Mouse (Mus musculus): ENCODE results near the gene Acot3. TPM values are rescaled to one million over a fixed set of nuclear protein-coding genes. Genes with fewer than 3 reads are reported as not detected.
"Not testable (repeated sequence)": the region's sequence is repeated elsewhere in the genome, so short reads cannot be mapped to it uniquely, and the experiment has no call there.

Gene Acot3
- total and polyA plus RNA-seq, 2 experiments from 2014 or later, result 0.98 to 3.1 TPM

GRCm38 (mm10) chr12:84062336-84062735, 10.4 kb downstream of the Acot3 start:
- Histone ChIP-seq H3K27ac (ENCODE audit: low read depth, low read length) (no peak overlapping the region), H3K9ac (no peak overlapping the region), H3K9me3 (ENCODE audit: low read length) (no peaks in the 10 kb centered on the region), H3K4me2 (ENCODE audit: low read depth) (no peak overlapping the region), H3K36me3 (ENCODE audit: insufficient read depth) (no peaks in the 10 kb centered on the region), H3K4me3 (ENCODE audit: low read depth, low read length) (no peak overlapping the region), H3K27me3 (ENCODE audit: insufficient read depth, low read length) (no peaks in the 10 kb centered on the region), H3K4me1 (ENCODE audit: insufficient read depth) (no peaks in the 10 kb centered on the region)
- TF ChIP-seq CTCF (IDR thresholded peaks at IDR 0.05; ENCODE audit: low read depth), result no peak
- 95% methylated on average over 20 of the region's 20 CpGs for WGBS
- no peak for ATAC-seq
- DNase-seq, result no peak

- 73% methylated on average over 5 of the region's 5 CpGs for WGBS
- peak; percentile 38 for TF ChIP-seq CTCF (IDR thresholded peaks at IDR 0.05; ENCODE audit: low read depth)
- no peak overlapping the region for H3K4me2 ChIP-seq (ENCODE audit: low read depth)
- DNase-seq, result no peak
- no peaks in the 10 kb centered on the region for H3K9me3 ChIP-seq (ENCODE audit: low read length)
- H3K36me3 ChIP-seq (ENCODE audit: insufficient read depth), result no peaks in the 10 kb centered on the region
- no peak overlapping the region for H3K9ac ChIP-seq
- no peaks in the 10 kb centered on the region for H3K4me1 ChIP-seq (ENCODE audit: insufficient read depth)
- no peak overlapping the region for H3K27ac ChIP-seq (ENCODE audit: low read depth, low read length)
- ATAC-seq, result no peak
- H3K27me3 ChIP-seq (ENCODE audit: insufficient read depth, low read length), result no peaks in the 10 kb centered on the region
- H3K4me3 ChIP-seq (ENCODE audit: low read depth, low read length), result no peak overlapping the region
These were observed 11.3 kb downstream of the Acot3 start for GRCm38 (mm10) chr12:84063228-84063627.

GRCm38 (mm10) chr12:84063833-84064232, 11.9 kb downstream of the Acot3 start:
- Histone ChIP-seq H3K27me3 (ENCODE audit: insufficient read depth, low read length) (no peaks in the 10 kb centered on the region; the same call in 1 of the 2 replicates), H3K9ac (no peak overlapping the region), H3K27ac (ENCODE audit: low read depth, low read length) (no peak overlapping the region), H3K36me3 (ENCODE audit: insufficient read depth) (no peaks in the 10 kb centered on the region), H3K4me2 (ENCODE audit: low read depth) (no peak overlapping the region), H3K9me3 (ENCODE audit: low read length) (no peaks in the 10 kb centered on the region), H3K4me3 (ENCODE audit: low read depth, low read length) (no peak overlapping the region), H3K4me1 (ENCODE audit: insufficient read depth) (no peaks in the 10 kb centered on the region)
- no peak for TF ChIP-seq CTCF (IDR thresholded peaks at IDR 0.05; ENCODE audit: low read depth)
- no peak for DNase-seq
- 93% methylated on average over 2 of the region's 2 CpGs for WGBS
- no peak for ATAC-seq

GRCm38 (mm10) chr12:84064621-84065020, 12.7 kb downstream of the Acot3 start:
- TF ChIP-seq CTCF (IDR thresholded peaks at IDR 0.05; ENCODE audit: low read depth), result no peak
- no peak overlapping the region for H3K4me2 ChIP-seq (ENCODE audit: low read depth)
- no peak for ATAC-seq
- 73% methylated on average over 8 of the region's 8 CpGs for WGBS
- H3K4me3 ChIP-seq (ENCODE audit: low read depth, low read length), result no peak overlapping the region
- no peaks in the 10 kb centered on the region; the same call in 1 of the 2 replicates for H3K27me3 ChIP-seq (ENCODE audit: insufficient read depth, low read length)
- no peak overlapping the region for H3K9ac ChIP-seq
- no peaks in the 10 kb centered on the region for H3K36me3 ChIP-seq (ENCODE audit: insufficient read depth)
- H3K27ac ChIP-seq (ENCODE audit: low read depth, low read length), result no peak overlapping the region
- H3K4me1 ChIP-seq (ENCODE audit: insufficient read depth), result no peaks in the 10 kb centered on the region
- DNase-seq, result no peak
- no peaks in the 10 kb centered on the region for H3K9me3 ChIP-seq (ENCODE audit: low read length)

GRCm38 (mm10) chr12:84067752-84068151, 15.8 kb downstream of the Acot3 start:
- DNase-seq, result no peak
- Histone ChIP-seq H3K9me3 (ENCODE audit: low read length) (no peaks in the 10 kb centered on the region), H3K4me3 (ENCODE audit: low read depth, low read length) (no peak overlapping the region), H3K4me1 (ENCODE audit: insufficient read depth) (no peaks in the 10 kb centered on the region), H3K36me3 (ENCODE audit: insufficient read depth) (no peaks in the 10 kb centered on the region), H3K4me2 (ENCODE audit: low read depth) (no peak overlapping the region), H3K27ac (ENCODE audit: low read depth, low read length) (no peak overlapping the region), H3K9ac (no peak overlapping the region), H3K27me3 (ENCODE audit: insufficient read depth, low read length) (no peaks in the 10 kb centered on the region; the same call in none of the 2 replicates)
- TF ChIP-seq CTCF (IDR thresholded peaks at IDR 0.05; ENCODE audit: low read depth), result no peak
- no peak for ATAC-seq
- 82% methylated on average over 4 of the region's 4 CpGs for WGBS

- Histone ChIP-seq H3K4me3 (ENCODE audit: low read depth, low read length) (no peak overlapping the region), H3K27me3 (ENCODE audit: insufficient read depth, low read length) (no peaks in the 10 kb centered on the region; the same call in none of the 2 replicates), H3K4me1 (ENCODE audit: insufficient read depth) (no peaks in the 10 kb centered on the region), H3K9ac (no peak overlapping the region), H3K9me3 (ENCODE audit: low read length) (no peaks in the 10 kb centered on the region), H3K27ac (ENCODE audit: low read depth, low read length) (no peak overlapping the region), H3K4me2 (ENCODE audit: low read depth) (no peak overlapping the region), H3K36me3 (ENCODE audit: insufficient read depth) (no peaks in the 10 kb centered on the region)
- DNase-seq, result no peak
- TF ChIP-seq CTCF (IDR thresholded peaks at IDR 0.05; ENCODE audit: low read depth), result no peak
- 53% methylated on average over 8 of the region's 8 CpGs for WGBS
- ATAC-seq, result no peak
These were observed 16.4 kb downstream of the Acot3 start for GRCm38 (mm10) chr12:84068296-84068695.

- no peak within 1 kb of the TSS for H3K27ac ChIP-seq (ENCODE audit: low read depth, low read length)
- 58% methylated on average over 9 of the region's 9 CpGs for WGBS
- no peaks in the 10 kb centered on the region for H3K36me3 ChIP-seq (ENCODE audit: insufficient read depth)
- no peak for ATAC-seq
- H3K4me1 ChIP-seq (ENCODE audit: insufficient read depth), result no peaks in the 10 kb centered on the region
- no peak for TF ChIP-seq CTCF (IDR thresholded peaks at IDR 0.05; ENCODE audit: low read depth)
- H3K9me3 ChIP-seq (ENCODE audit: low read length), result no peaks in the 10 kb centered on the region
- H3K4me3 ChIP-seq (ENCODE audit: low read depth, low read length), result peak within 1 kb of the TSS; percentile 42
- H3K27me3 ChIP-seq (ENCODE audit: insufficient read depth, low read length), result no peaks in the 10 kb centered on the region; the same call in none of the 2 replicates
- H3K9ac ChIP-seq, result peak within 1 kb of the TSS; percentile 28
- no peak for DNase-seq
- peak within 1 kb of the TSS; percentile 57 for H3K4me2 ChIP-seq (ENCODE audit: low read depth)
These were observed 17.0 kb downstream of the Acot3 start, which contains the start of gene Acot5 for GRCm38 (mm10) chr12:84068986-84069385. TSS of gene Acot5 (plus strand) at chr12:84069325.

- DNase-seq, result peak; percentile 22
- H3K27ac ChIP-seq (ENCODE audit: low read depth, low read length); ATAC-seq; H3K4me1 ChIP-seq (ENCODE audit: insufficient read depth); H3K27me3 ChIP-seq (ENCODE audit: insufficient read depth, low read length); H3K9me3 ChIP-seq (ENCODE audit: low read length); H3K36me3 ChIP-seq (ENCODE audit: insufficient read depth): not testable (repeated sequence)
- peak overlapping the region; percentile 57 for H3K4me2 ChIP-seq (ENCODE audit: low read depth)
- H3K4me3 ChIP-seq (ENCODE audit: low read depth, low read length), result peak overlapping the region; percentile 42
- WGBS, result 6% methylated on average over 39 of the region's 52 CpGs
- peak overlapping the region; percentile 28 for H3K9ac ChIP-seq
These were observed 17.6 kb downstream of the Acot3 start for GRCm38 (mm10) chr12:84069582-84069981.
